Mouse (Mus musculus): ENCODE data around the gene Zfp36l2.

- TF ChIP-seq CTCF (IDR thresholded peaks at IDR 0.05) (peak; percentile 53), EP300 (IDR thresholded peaks at IDR 0.05) (no peak)
Observed at GRCm38 (mm10) chr17:84186451-84187202, 1.1 kb downstream of the Zfp36l2 start.
